Mouse (Mus musculus) midbrain, embryonic 11.5 days (tissue): Measurements from ENCODE around the gene Tgfbr3l. TPM values are rescaled to one million over a fixed set of nuclear protein-coding genes. Genes with fewer than 3 reads are reported as not detected.

Experiments
- ATAC-seq: fragments of 200-750 bp; cut with Nextera tagmentation; 2 replicates; pipeline ENCODE4 v1.8.0; 2017; ENCODE audit warnings: moderate TSS enrichment, moderate library complexity; ENCODE audit not compliant: low FRiP score
- DNase-seq: peaks from one replicate; pipeline ENCODE4 v3.0.0; 2015; ENCODE audit warnings: low spot score; ENCODE audit errors: missing footprints
- H3K27ac ChIP-seq: fragments of 300-500 bp; sonication (generic); 2 replicates; pipeline ENCODE4 v1.5.1; 2014; ENCODE audit warnings: low read depth, low read length
- H3K27me3 ChIP-seq: fragments of 300-500 bp; sonication (generic); 2 replicates; pipeline ENCODE4 v1.6.1; 2014; ENCODE audit warnings: mild to moderate bottlenecking, low read length, moderate library complexity, mixed read lengths; ENCODE audit not compliant: control insufficient read depth, insufficient read depth
- H3K36me3 ChIP-seq: fragments of 300-500 bp; sonication (generic); 2 replicates; pipeline ENCODE4 v1.6.1; 2014; ENCODE audit warnings: mild to moderate bottlenecking, low read length, moderate library complexity, mixed read lengths; ENCODE audit not compliant: control insufficient read depth, insufficient read depth
- H3K4me1 ChIP-seq: fragments of 300-500 bp; sonication (generic); 2 replicates; pipeline ENCODE4 v1.6.1; 2014; ENCODE audit warnings: low read length; ENCODE audit not compliant: control insufficient read depth, insufficient read depth
- H3K4me2 ChIP-seq: fragments of 300-500 bp; sonication (generic); 2 replicates; pipeline ENCODE4 v1.6.1; 2014; ENCODE audit warnings: mild to moderate bottlenecking, moderate library complexity
- H3K4me3 ChIP-seq: fragments of 300-500 bp; sonication (generic); 2 replicates; pipeline ENCODE4 v1.5.1; 2014; ENCODE audit warnings: low read depth, low read length
- H3K9ac ChIP-seq: fragments of 300-500 bp; sonication (generic); 2 replicates; pipeline ENCODE4 v1.6.1; 2014; ENCODE audit warnings: low read length
- H3K9me3 ChIP-seq: fragments of 300-500 bp; sonication (generic); 2 replicates; pipeline ENCODE4 v1.6.1; 2016; ENCODE audit warnings: low read length; ENCODE audit not compliant: control insufficient read depth
- WGBS: fragments of 180-500 bp; shearing (Covaris S2); extraction: QIAGEN DNeasy Blood & Tissue Kit; methylation state at CpG from one replicate; pipeline ENCODE4 v1.1.7; 2014; 5-methylcytosine and 5-hydroxymethylcytosine counted together
- polyA plus RNA-seq: library from polyadenylated mRNA; unstranded; fragments of >200 nt; fragmentation: Nextera tagmentation; extraction: Ambion mirVana; gene quantifications from 2 replicates; pipeline ENCODE4 v1.2.1, GENCODE M21; 2014

The Tgfbr3l gene
- polyA plus RNA-seq, 1 experiment from 2014 or later: 1.2 TPM

DNA sequence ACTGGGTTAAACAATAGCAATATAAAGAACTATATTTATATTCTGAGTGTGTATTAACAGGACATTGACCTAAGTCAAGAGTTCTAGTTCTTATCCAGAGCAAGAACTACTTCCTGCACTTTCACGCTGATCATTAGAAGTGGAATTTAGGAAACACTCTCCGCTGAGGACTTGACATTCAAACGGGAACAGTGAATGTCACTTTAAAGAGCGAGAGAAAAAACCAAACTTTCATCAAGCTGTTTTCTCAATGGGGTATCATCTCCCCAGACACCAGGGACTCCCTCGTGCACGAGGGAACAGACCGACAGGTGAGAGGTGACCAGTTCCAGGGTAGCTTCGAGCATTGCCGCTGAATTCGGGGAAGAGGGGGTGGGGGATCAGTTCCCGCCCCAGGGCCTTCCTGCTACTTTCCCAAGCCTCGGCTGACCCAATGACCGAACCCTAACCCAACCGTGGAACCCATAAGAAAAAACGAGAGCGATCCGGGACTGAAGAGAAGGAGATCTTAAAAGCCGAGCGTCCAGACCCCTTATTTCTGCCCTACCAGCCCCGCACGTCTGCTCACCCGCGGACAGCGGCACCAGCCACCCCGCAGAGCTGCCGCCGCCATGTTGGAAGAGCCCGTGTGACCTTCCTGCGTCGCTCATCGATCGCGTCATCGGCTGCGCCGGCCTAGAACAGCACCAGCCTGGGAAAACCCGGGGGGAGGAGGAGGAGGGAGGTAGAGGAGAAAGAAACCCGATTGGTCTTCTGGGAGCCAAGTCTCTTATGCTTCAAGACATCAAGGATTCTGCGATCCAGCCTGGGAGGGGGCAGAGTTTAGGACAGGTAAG, 27.5 kb downstream of the Tgfbr3l start, which contains the start of gene Timm44:
Gene Timm44, minus strand, starts transcription at position 639 of the 836 bp plus-strand sequence.
- Histone ChIP-seq H3K36me3 (0 out of 2 replicates have a peak, but pooled peaks cover 3% of the 10 kb centered on the region), H3K27ac (0 out of 2 replicates have a peak within 1 kb of the TSS, but pooled peaks have one; percentile 25)
- peak; percentile 99 for ATAC-seq

DNA sequence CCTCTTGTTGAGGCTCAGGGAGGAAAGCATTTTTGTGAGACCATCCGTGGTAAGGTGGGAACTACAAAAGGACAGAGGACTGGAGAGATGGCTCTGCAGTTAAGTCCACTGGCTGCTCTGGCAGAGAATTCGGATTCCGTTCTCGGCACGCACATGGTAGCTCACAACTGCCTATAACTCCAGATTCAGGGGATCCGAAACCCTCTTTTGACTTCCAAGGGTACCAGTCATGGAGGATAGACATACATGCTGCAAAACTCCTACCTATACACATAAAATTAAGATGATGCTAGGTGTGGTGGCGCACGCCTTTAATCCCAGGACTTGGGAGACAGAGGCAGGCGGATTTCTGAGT, 28.1 kb downstream of the Tgfbr3l start:
- 0 out of 2 replicates have a peak overlapping the region, but pooled peaks have one; percentile 25 for H3K27ac ChIP-seq
- no peaks in the 10 kb centered on the region for H3K27me3 ChIP-seq
- peaks cover 3% of the 10 kb centered on the region; the same call in 1 of the 2 replicates for H3K4me1 ChIP-seq
- 0 out of 2 replicates have a peak, but pooled peaks cover 3% of the 10 kb centered on the region for H3K36me3 ChIP-seq
- WGBS: 26% methylated on average over 9 of the region's 9 CpGs
- H3K9me3 ChIP-seq: no peaks in the 10 kb centered on the region
- H3K4me2 ChIP-seq: peak overlapping the region; percentile 64
- ATAC-seq (no peak), DNase-seq (no peak)
- H3K4me3 ChIP-seq: peak overlapping the region; percentile 58
- H3K9ac ChIP-seq: peak overlapping the region; percentile 70

More for the DNA sequence above, 27.5 kb downstream of the Tgfbr3l start, which contains the start of gene Timm44:
- Histone ChIP-seq H3K4me1 (peaks cover 3% of the 10 kb centered on the region; the same call in 1 of the 2 replicates), H3K27me3 (no peaks in the 10 kb centered on the region), H3K9ac (peak within 1 kb of the TSS; percentile 77), H3K4me2 (peak within 1 kb of the TSS; percentile 64), H3K4me3 (peak within 1 kb of the TSS; percentile 58), H3K9me3 (no peaks in the 10 kb centered on the region)
- peak; percentile 100 for DNase-seq
- under 1% methylated on average over 39 of the region's 39 CpGs for WGBS

DNA sequence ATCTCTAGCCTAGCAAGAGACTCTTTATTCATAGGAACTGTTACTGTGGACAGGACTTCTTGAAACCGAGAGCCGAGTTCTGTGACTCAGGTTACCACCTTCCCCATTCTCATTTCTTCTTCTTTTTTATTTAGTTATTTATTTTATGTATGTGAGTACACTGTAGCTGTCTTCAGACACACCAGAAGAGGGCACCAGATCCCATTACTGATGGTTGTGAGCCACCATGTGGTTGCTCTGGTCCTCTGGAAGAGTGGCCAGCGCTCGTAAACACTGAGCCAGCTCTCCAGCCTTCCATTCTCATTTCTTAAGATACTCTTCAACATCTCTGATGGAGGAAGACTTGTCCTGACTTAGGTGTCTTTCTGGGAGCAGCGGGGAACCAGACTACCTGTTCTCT, 44.7 kb downstream of the Tgfbr3l start:
- H3K4me2 ChIP-seq: no peak overlapping the region
- no peak overlapping the region for H3K27ac ChIP-seq

DNA sequence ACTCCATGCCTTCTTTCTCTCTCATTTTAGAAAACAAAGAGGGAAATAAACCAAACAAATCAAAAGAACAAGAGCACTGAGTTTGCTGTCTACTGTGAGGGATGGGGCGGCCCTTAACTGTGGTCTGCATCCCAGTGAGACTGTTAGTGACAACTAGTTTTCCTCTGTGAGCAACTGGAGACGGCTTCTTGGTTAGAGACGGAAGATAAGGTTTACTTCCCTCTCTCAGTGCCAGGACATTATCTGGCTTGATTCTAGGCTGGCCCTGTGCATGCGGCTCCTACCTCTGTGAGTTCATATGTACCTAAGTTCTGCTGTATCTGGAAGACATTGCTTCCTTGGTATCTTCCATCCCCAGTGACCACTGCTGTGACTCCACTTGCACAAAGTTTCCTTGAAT, 49.8 kb downstream of the Tgfbr3l start:
- Histone ChIP-seq H3K36me3 (peaks cover 24% of the 10 kb centered on the region), H3K9me3 (no peaks in the 10 kb centered on the region), H3K4me1 (no peaks in the 10 kb centered on the region), H3K27ac (no peak overlapping the region), H3K27me3 (no peaks in the 10 kb centered on the region), H3K4me2 (no peak overlapping the region), H3K4me3 (no peak overlapping the region), H3K9ac (no peak overlapping the region)
- DNase-seq: no peak
- WGBS: 94% methylated on average over 4 of the region's 4 CpGs
- ATAC-seq: no peak

More for the DNA sequence above, 44.7 kb downstream of the Tgfbr3l start:
- peaks cover 25% of the 10 kb centered on the region for H3K36me3 ChIP-seq
- no peak overlapping the region for H3K4me3 ChIP-seq
- H3K9me3 ChIP-seq: no peaks in the 10 kb centered on the region
- H3K4me1 ChIP-seq: no peaks in the 10 kb centered on the region
- ATAC-seq: no peak
- no peak for DNase-seq
- H3K9ac ChIP-seq: no peak overlapping the region
- H3K27me3 ChIP-seq: no peaks in the 10 kb centered on the region
- WGBS: 93% methylated on average over 5 of the region's 5 CpGs

Other genes with a start within 250 kb of the Tgfbr3l start
- gene Cd209f, start 142.4 kb upstream of the Tgfbr3l start, polyA plus RNA-seq: not detected in 2 replicates
- not detected in 2 replicates for gene Cd209g, start 114.1 kb upstream of the Tgfbr3l start, polyA plus RNA-seq
- 23.1 and 24.8 TPM in 2 replicates for gene Evi5l, start 81.6 kb upstream of the Tgfbr3l start, polyA plus RNA-seq
- 25.9 and 31.9 TPM in 2 replicates for gene Prr36, start 30.8 kb upstream of the Tgfbr3l start, polyA plus RNA-seq
- gene Lrrc8e, start 21.4 kb upstream of the Tgfbr3l start, polyA plus RNA-seq: 0.07 TPM in 1 of 2 replicates, not detected in the other
- gene Map2k7, start 9.5 kb upstream of the Tgfbr3l start, polyA plus RNA-seq: 20.8 and 22.7 TPM in 2 replicates
- gene Gm49320, start 9.3 kb upstream of the Tgfbr3l start, polyA plus RNA-seq: 0.59 and 1.00 TPM in 2 replicates
- 53.9 and 64.6 TPM in 2 replicates for gene Snapc2, start 4.9 kb downstream of the Tgfbr3l start, polyA plus RNA-seq
- gene Ctxn1, start 11.1 kb downstream of the Tgfbr3l start, polyA plus RNA-seq: 97.9 and 110 TPM in 2 replicates
- 67.4 and 70.7 TPM in 2 replicates for gene Timm44, start 27.7 kb downstream of the Tgfbr3l start, polyA plus RNA-seq
- gene Ccl25, start 77.0 kb downstream of the Tgfbr3l start, polyA plus RNA-seq: 15.7 and 17.8 TPM in 2 replicates
- gene Elavl1, start 77.2 kb downstream of the Tgfbr3l start, polyA plus RNA-seq: 366 and 369 TPM in 2 replicates
- gene Cers4, start 244.8 kb downstream of the Tgfbr3l start, polyA plus RNA-seq: 12.7 and 15.0 TPM in 2 replicates